Mouse (Mus musculus) spleen, adult 2 months (tissue): ENCODE measurements around the gene Syngr1.

Experiments
- CTCF ChIP-seq: fragments of 200-500 bp; IDR thresholded peaks from 2 replicates; pipeline ENCODE4 v1.5.1; 2011; ENCODE audit warnings: mild to moderate bottlenecking, inconsistent platforms; ENCODE audit not compliant: insufficient read depth, insufficient read length, insufficient replicate concordance; ENCODE audit errors: extremely low read depth
- POLR2A ChIP-seq: fragments of 200-500 bp; IDR thresholded peaks from 2 replicates; pipeline ENCODE4 v1.6.1; 2011; ENCODE audit warnings: low read depth, low read length, inconsistent platforms

DNA sequence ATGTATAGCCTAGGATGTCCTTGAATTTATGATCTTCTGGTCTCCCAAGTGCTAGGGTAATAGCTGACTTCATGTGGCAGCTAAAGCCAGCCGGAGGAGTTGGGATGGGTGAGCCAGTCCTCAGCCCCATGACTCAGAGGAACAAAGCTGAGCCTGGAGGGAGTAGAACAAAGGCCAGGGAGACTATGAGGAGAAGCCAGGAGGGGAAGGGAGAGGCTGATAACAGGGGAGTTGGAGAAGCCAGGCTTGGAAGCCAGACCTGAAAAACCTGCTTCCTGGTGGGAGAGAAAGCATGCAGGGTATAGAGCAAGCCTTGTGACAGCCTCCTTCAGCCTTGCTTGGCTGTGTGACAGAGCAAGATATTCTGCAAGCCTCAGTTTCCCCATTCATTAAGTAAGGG, 4.5 kb downstream of the Syngr1 start:
- TF ChIP-seq CTCF, result no peak
- TF ChIP-seq POLR2A, result no peak
